Mouse (Mus musculus): Measurements from ENCODE around the gene Taf5l.

DNA sequence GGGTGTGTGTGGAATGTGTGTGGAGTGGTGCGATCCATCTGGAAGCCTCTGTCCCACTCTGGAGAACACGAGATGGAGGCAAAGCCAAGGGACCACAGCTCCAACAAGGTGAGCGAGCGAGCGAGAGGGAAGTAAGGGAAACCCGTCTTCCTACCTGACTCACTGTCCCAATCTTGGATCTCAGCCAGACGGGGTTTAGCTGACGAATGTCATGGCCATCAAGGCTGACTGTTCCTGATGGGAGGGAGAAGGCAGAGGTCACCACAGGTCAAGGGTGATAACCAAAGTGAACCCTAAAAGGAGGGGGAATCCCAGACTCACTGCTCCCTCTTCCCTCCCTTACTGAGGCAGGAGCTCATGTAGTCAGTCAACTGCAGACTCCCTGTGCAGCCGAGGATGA lies 61.1 kb downstream of the Taf5l start:
- TF ChIP-seq TAL1 (IDR thresholded peaks at IDR 0.05; ENCODE audit: low read length) (no peak), GATA1 (IDR thresholded peaks at IDR 0.05; ENCODE audit: low read length) (no peak)

Data from erythroblast, embryonic 14.5 days (primary cell).